Mouse (Mus musculus) left cerebral cortex, adult 8-10 months (tissue): Measurements from ENCODE around the gene Thsd1. TPM values are rescaled to one million over a fixed set of nuclear protein-coding genes. Genes with fewer than 3 reads are reported as not detected.
A peak's percentile ranks its signal among the peaks of the same experiment; 100 is the strongest.

ENCODE experiments used
- DNase-seq, 2 experiments: peaks; one replicate each; pipeline ENCODE4 v3.0.0; 2022; ENCODE audit warnings: low spot score in 2 of 2
- total RNA-seq, 4 experiments: library from RNA; stranded (reverse); gene quantifications; 2 replicates each; pipeline ENCODE4 v1.2.4; 2022

The Thsd1 gene
- 1 to 10 TPM; 3.0 to 4.2 (median 3.4) TPM for total RNA-seq

GRCm38 (mm10) chr8:22227061-22227877 is at the start of gene Thsd1:
Gene Thsd1, plus strand, starts transcription at chr8:22227313.
- DNase-seq: no peak

GRCm38 (mm10) chr8:22184884-22185283 is 42.2 kb upstream of the Thsd1 start:
- no peak for DNase-seq

GRCm38 (mm10) chr8:22185431-22186397 is 41.4 kb upstream of the Thsd1 start, which contains the start of gene Ckap2:
Gene Ckap2, minus strand, starts transcription at chr8:22185819.
- peak; percentile 63 to 66 for DNase-seq

- peak; percentile 73 to 84 for DNase-seq
Observed at GRCm38 (mm10) chr8:22192660-22193431, 34.3 kb upstream of the Thsd1 start, which contains the start of gene Vps36. Gene Vps36, plus strand, starts transcription at chr8:22192809.

- DNase-seq: no peak
Observed at GRCm38 (mm10) chr8:22193432-22194010, 33.6 kb upstream of the Thsd1 start.

GRCm38 (mm10) chr8:22197914-22198313 is 29.2 kb upstream of the Thsd1 start:
- DNase-seq: no peak

GRCm38 (mm10) chr8:22199481-22199880 is 27.6 kb upstream of the Thsd1 start:
- DNase-seq: no peak

GRCm38 (mm10) chr8:22207535-22207934 is 19.6 kb upstream of the Thsd1 start:
- DNase-seq: no peak

GRCm38 (mm10) chr8:22209012-22209411 is 18.1 kb upstream of the Thsd1 start:
- DNase-seq: no peak

GRCm38 (mm10) chr8:22214826-22215225 is 12.3 kb upstream of the Thsd1 start:
- no peak for DNase-seq

GRCm38 (mm10) chr8:22226361-22226760 is 752 bp upstream of the Thsd1 start:
- no peak for DNase-seq

- DNase-seq: no peak
Observed at GRCm38 (mm10) chr8:22228621-22229020, 1.5 kb downstream of the Thsd1 start.

GRCm38 (mm10) chr8:22242986-22243385 is 15.9 kb downstream of the Thsd1 start:
- no peak for DNase-seq

- DNase-seq: no peak
Observed at GRCm38 (mm10) chr8:22245663-22246062, 18.6 kb downstream of the Thsd1 start.

GRCm38 (mm10) chr8:22247956-22248355 is 20.8 kb downstream of the Thsd1 start:
- no peak for DNase-seq

- no peak for DNase-seq
Observed at GRCm38 (mm10) chr8:22249080-22249479, 22.0 kb downstream of the Thsd1 start.

- no peak for DNase-seq
Observed at GRCm38 (mm10) chr8:22258946-22259450, 31.9 kb downstream of the Thsd1 start.

GRCm38 (mm10) chr8:22259531-22259930 is 32.4 kb downstream of the Thsd1 start:
- no peak for DNase-seq

- no peak for DNase-seq
Observed at GRCm38 (mm10) chr8:22260091-22260722, 33.1 kb downstream of the Thsd1 start.

- DNase-seq: no peak
Observed at GRCm38 (mm10) chr8:22262267-22262666, 35.2 kb downstream of the Thsd1 start.
